Mouse (Mus musculus): Measurements from ENCODE around the gene Dlst. TPM values are rescaled to one million over a fixed set of nuclear protein-coding genes. Genes with fewer than 3 reads are reported as not detected.

The Dlst gene
- polyA plus RNA-seq, 1 experiment: not detected

GRCm38 (mm10) chr12:85110011-85110697, 479 bp upstream of the Dlst start:
- Histone ChIP-seq H3K27ac (ENCODE audit: insufficient read depth, low read depth, low read length) (peak overlapping the region; percentile 60), H3K4me3 (ENCODE audit: insufficient read depth, low read depth, low read length) (peak overlapping the region; percentile 71), H3K4me1 (ENCODE audit: control insufficient read depth, insufficient read depth, low read length) (peaks cover 5% of the 10 kb centered on the region; the same call in 1 of the 2 replicates)
- WGBS: 12% methylated on average over 18 of the region's 18 CpGs
- TF ChIP-seq POLR2A (IDR thresholded peaks at IDR 0.05; ENCODE audit: insufficient read depth, low read depth, low read length): no peak
- no peak for TF ChIP-seq CTCF (IDR thresholded peaks at IDR 0.05; ENCODE audit: insufficient read depth, low read depth, low read length)

- Histone ChIP-seq H3K4me3 (ENCODE audit: insufficient read depth, low read depth, low read length) (no peak overlapping the region), H3K27ac (ENCODE audit: insufficient read depth, low read depth, low read length) (no peak overlapping the region), H3K4me1 (ENCODE audit: control insufficient read depth, insufficient read depth, low read length) (peaks cover 5% of the 10 kb centered on the region; the same call in 1 of the 2 replicates)
- TF ChIP-seq POLR2A (IDR thresholded peaks at IDR 0.05; ENCODE audit: insufficient read depth, low read depth, low read length) (no peak), CTCF (IDR thresholded peaks at IDR 0.05; ENCODE audit: insufficient read depth, low read depth, low read length) (no peak)
- WGBS: 80% methylated on average over 7 of the region's 7 CpGs
These were observed 2.1 kb downstream of the Dlst start for GRCm38 (mm10) chr12:85112550-85113251.

GRCm38 (mm10) chr12:85113337-85113736, 2.7 kb downstream of the Dlst start:
- Histone ChIP-seq H3K27ac (ENCODE audit: insufficient read depth, low read depth, low read length) (no peak overlapping the region), H3K4me3 (ENCODE audit: insufficient read depth, low read depth, low read length) (no peak overlapping the region), H3K4me1 (ENCODE audit: control insufficient read depth, insufficient read depth, low read length) (peaks cover 5% of the 10 kb centered on the region; the same call in 1 of the 2 replicates)
- WGBS: 90% methylated on average over 3 of the region's 3 CpGs
- TF ChIP-seq POLR2A (IDR thresholded peaks at IDR 0.05; ENCODE audit: insufficient read depth, low read depth, low read length): no peak
- TF ChIP-seq CTCF (IDR thresholded peaks at IDR 0.05; ENCODE audit: insufficient read depth, low read depth, low read length): no peak

GRCm38 (mm10) chr12:85113917-85114316, 3.3 kb downstream of the Dlst start:
- Histone ChIP-seq H3K4me1 (ENCODE audit: control insufficient read depth, insufficient read depth, low read length) (peaks cover 5% of the 10 kb centered on the region; the same call in 1 of the 2 replicates), H3K27ac (ENCODE audit: insufficient read depth, low read depth, low read length) (no peak overlapping the region), H3K4me3 (ENCODE audit: insufficient read depth, low read depth, low read length) (no peak overlapping the region)
- 87% methylated on average over 3 of the region's 3 CpGs for WGBS
- no peak for TF ChIP-seq CTCF (IDR thresholded peaks at IDR 0.05; ENCODE audit: insufficient read depth, low read depth, low read length)
- TF ChIP-seq POLR2A (IDR thresholded peaks at IDR 0.05; ENCODE audit: insufficient read depth, low read depth, low read length): no peak

GRCm38 (mm10) chr12:85115678-85116077, 5.0 kb downstream of the Dlst start:
- WGBS: 36% methylated on average over 7 of the region's 7 CpGs
- no peak overlapping the region for H3K27ac ChIP-seq (ENCODE audit: insufficient read depth, low read depth, low read length)
- peaks cover 2% of the 10 kb centered on the region; the same call in 1 of the 2 replicates for H3K4me1 ChIP-seq (ENCODE audit: control insufficient read depth, insufficient read depth, low read length)
- TF ChIP-seq POLR2A (IDR thresholded peaks at IDR 0.05; ENCODE audit: insufficient read depth, low read depth, low read length): no peak
- no peak for TF ChIP-seq CTCF (IDR thresholded peaks at IDR 0.05; ENCODE audit: insufficient read depth, low read depth, low read length)
- no peak overlapping the region for H3K4me3 ChIP-seq (ENCODE audit: insufficient read depth, low read depth, low read length)

- Histone ChIP-seq H3K27ac (ENCODE audit: insufficient read depth, low read depth, low read length) (no peak overlapping the region), H3K4me3 (ENCODE audit: insufficient read depth, low read depth, low read length) (no peak overlapping the region), H3K4me1 (ENCODE audit: control insufficient read depth, insufficient read depth, low read length) (peaks cover 5% of the 10 kb centered on the region; the same call in 1 of the 2 replicates)
- TF ChIP-seq POLR2A (IDR thresholded peaks at IDR 0.05; ENCODE audit: insufficient read depth, low read depth, low read length) (no peak), CTCF (IDR thresholded peaks at IDR 0.05; ENCODE audit: insufficient read depth, low read depth, low read length) (no peak)
- 36% methylated on average over 9 of the region's 9 CpGs for WGBS
These were observed 11.3 kb downstream of the Dlst start for GRCm38 (mm10) chr12:85121806-85122459.

- no peak for TF ChIP-seq CTCF (IDR thresholded peaks at IDR 0.05; ENCODE audit: insufficient read depth, low read depth, low read length)
- no peak for TF ChIP-seq POLR2A (IDR thresholded peaks at IDR 0.05; ENCODE audit: insufficient read depth, low read depth, low read length)
- Histone ChIP-seq H3K4me3 (ENCODE audit: insufficient read depth, low read depth, low read length) (no peak overlapping the region), H3K4me1 (ENCODE audit: control insufficient read depth, insufficient read depth, low read length) (peaks cover 5% of the 10 kb centered on the region; the same call in 1 of the 2 replicates), H3K27ac (ENCODE audit: insufficient read depth, low read depth, low read length) (no peak overlapping the region)
- WGBS: 86% methylated on average over 9 of the region's 9 CpGs
These were observed 12.5 kb downstream of the Dlst start for GRCm38 (mm10) chr12:85123108-85123530.

GRCm38 (mm10) chr12:85123645-85124044, 13.0 kb downstream of the Dlst start:
- TF ChIP-seq CTCF (IDR thresholded peaks at IDR 0.05; ENCODE audit: insufficient read depth, low read depth, low read length) (no peak), POLR2A (IDR thresholded peaks at IDR 0.05; ENCODE audit: insufficient read depth, low read depth, low read length) (no peak)
- no peak overlapping the region for H3K4me3 ChIP-seq (ENCODE audit: insufficient read depth, low read depth, low read length)
- WGBS: 91% methylated on average over 11 of the region's 11 CpGs
- peaks cover 5% of the 10 kb centered on the region; the same call in 1 of the 2 replicates for H3K4me1 ChIP-seq (ENCODE audit: control insufficient read depth, insufficient read depth, low read length)
- no peak overlapping the region for H3K27ac ChIP-seq (ENCODE audit: insufficient read depth, low read depth, low read length)

Data from olfactory bulb, adult 2 months (tissue).